Mouse (Mus musculus): ENCODE data around the gene Dlg4. TPM values are rescaled to one million over a fixed set of nuclear protein-coding genes. Genes with fewer than 3 reads are reported as not detected.

The Dlg4 gene
- total and polyA plus RNA-seq, 3 experiments, result 1.1 to 14.0 (median 12.1) TPM

GRCm38 (mm10) chr11:70000396-70000898 is 16.3 kb upstream of the Dlg4 start, which contains the start of gene Dvl2:
Gene Dvl2, plus strand, starts transcription at chr11:70000595.
- Histone ChIP-seq H3K4me1 (ENCODE audit: insufficient read depth, low read depth, low read length) (peaks cover 72% of the 10 kb centered on the region), H3K4me3 (ENCODE audit: low read depth, low read length) (peak within 1 kb of the TSS; percentile 91), H3K9me3 (replicated peaks) (no peaks in the 10 kb centered on the region), H3K27me3 (ENCODE audit: insufficient read depth, low read length) (no peaks in the 10 kb centered on the region), H3K36me3 (replicated peaks) (peaks cover 67% of the 10 kb centered on the region)
- peak; percentile 38; the same call in 1 of the 2 replicates for TF ChIP-seq GATA2 (IDR thresholded peaks at IDR 0.05; ENCODE audit: borderline replicate concordance, low read depth, low read length)
- no peak for TF ChIP-seq TAL1 (conservative IDR thresholded peaks at IDR 0.05; ENCODE audit: low read depth, low read length)
- peak; percentile 83 for DNase-seq (ENCODE audit: low spot score)
- peak; percentile 29 for ATAC-seq (ENCODE audit: extremely low read depth, insufficient number of reproducible peaks, low FRiP score, poor library complexity, severe bottlenecking)

GRCm38 (mm10) chr11:70001159-70001558 is 15.6 kb upstream of the Dlg4 start:
- no peak for DNase-seq (ENCODE audit: low spot score)
- H3K4me3 ChIP-seq (ENCODE audit: low read depth, low read length), result peak overlapping the region; percentile 91
- H3K4me1 ChIP-seq (ENCODE audit: insufficient read depth, low read depth, low read length), result peaks cover 76% of the 10 kb centered on the region
- no peaks in the 10 kb centered on the region for H3K9me3 ChIP-seq (replicated peaks)
- H3K36me3 ChIP-seq (replicated peaks), result peaks cover 74% of the 10 kb centered on the region
- no peak for TF ChIP-seq TAL1 (conservative IDR thresholded peaks at IDR 0.05; ENCODE audit: low read depth, low read length)
- no peak for TF ChIP-seq GATA2 (IDR thresholded peaks at IDR 0.05; ENCODE audit: borderline replicate concordance, low read depth, low read length)
- TF ChIP-seq CTCF (IDR thresholded peaks at IDR 0.05; ENCODE audit: low read depth, low read length), result no peak
- no peak for TF ChIP-seq GATA1 (IDR thresholded peaks at IDR 0.05; ENCODE audit: borderline replicate concordance, low read length)
- TF ChIP-seq POLR2AphosphoS5 (IDR thresholded peaks at IDR 0.05; ENCODE audit: insufficient replicate concordance, low read depth, low read length), result no peak
- no peak for ATAC-seq (ENCODE audit: extremely low read depth, insufficient number of reproducible peaks, low FRiP score, poor library complexity, severe bottlenecking)
- H3K27me3 ChIP-seq (ENCODE audit: insufficient read depth, low read length), result no peaks in the 10 kb centered on the region

- Histone ChIP-seq H3K9me3 (replicated peaks) (no peaks in the 10 kb centered on the region), H3K4me1 (ENCODE audit: insufficient read depth, low read depth, low read length) (peaks cover 76% of the 10 kb centered on the region), H3K36me3 (replicated peaks) (peaks cover 82% of the 10 kb centered on the region), H3K4me3 (ENCODE audit: low read depth, low read length) (peak overlapping the region; percentile 5; the same call in 1 of the 2 replicates), H3K27me3 (ENCODE audit: insufficient read depth, low read length) (no peaks in the 10 kb centered on the region)
- TF ChIP-seq GATA2 (IDR thresholded peaks at IDR 0.05; ENCODE audit: borderline replicate concordance, low read depth, low read length) (no peak), CTCF (IDR thresholded peaks at IDR 0.05; ENCODE audit: low read depth, low read length) (peak; percentile 68)
- no peak for DNase-seq (ENCODE audit: low spot score)
- no peak for ATAC-seq (ENCODE audit: extremely low read depth, insufficient number of reproducible peaks, low FRiP score, poor library complexity, severe bottlenecking)
Observed at GRCm38 (mm10) chr11:70001865-70002264, 14.9 kb upstream of the Dlg4 start.

GRCm38 (mm10) chr11:70002471-70002870 is 14.3 kb upstream of the Dlg4 start:
- Histone ChIP-seq H3K4me3 (ENCODE audit: low read depth, low read length) (peak overlapping the region; percentile 1; the same call in 1 of the 2 replicates), H3K36me3 (replicated peaks) (peaks cover 86% of the 10 kb centered on the region), H3K4me1 (ENCODE audit: insufficient read depth, low read depth, low read length) (peaks cover 75% of the 10 kb centered on the region), H3K9me3 (replicated peaks) (no peaks in the 10 kb centered on the region), H3K27me3 (ENCODE audit: insufficient read depth, low read length) (no peaks in the 10 kb centered on the region)
- TF ChIP-seq CTCF (IDR thresholded peaks at IDR 0.05; ENCODE audit: low read depth, low read length) (no peak), GATA1 (IDR thresholded peaks at IDR 0.05; ENCODE audit: borderline replicate concordance, low read length) (no peak), GATA2 (IDR thresholded peaks at IDR 0.05; ENCODE audit: borderline replicate concordance, low read depth, low read length) (no peak), TAL1 (conservative IDR thresholded peaks at IDR 0.05; ENCODE audit: low read depth, low read length) (no peak), POLR2AphosphoS5 (IDR thresholded peaks at IDR 0.05; ENCODE audit: insufficient replicate concordance, low read depth, low read length) (no peak)
- ATAC-seq (ENCODE audit: extremely low read depth, insufficient number of reproducible peaks, low FRiP score, poor library complexity, severe bottlenecking), result no peak
- DNase-seq (ENCODE audit: low spot score), result no peak

GRCm38 (mm10) chr11:70005521-70005920 is 11.2 kb upstream of the Dlg4 start:
- no peaks in the 10 kb centered on the region for H3K9me3 ChIP-seq (replicated peaks)
- H3K36me3 ChIP-seq (replicated peaks), result peaks cover 86% of the 10 kb centered on the region
- ATAC-seq (ENCODE audit: extremely low read depth, insufficient number of reproducible peaks, low FRiP score, poor library complexity, severe bottlenecking) (no peak), DNase-seq (ENCODE audit: low spot score) (no peak)
- H3K4me3 ChIP-seq (ENCODE audit: low read depth, low read length), result no peak overlapping the region
- no peaks in the 10 kb centered on the region for H3K27me3 ChIP-seq (ENCODE audit: insufficient read depth, low read length)
- no peak for TF ChIP-seq TAL1 (conservative IDR thresholded peaks at IDR 0.05; ENCODE audit: low read depth, low read length)
- TF ChIP-seq GATA1 (IDR thresholded peaks at IDR 0.05; ENCODE audit: borderline replicate concordance, low read length), result no peak
- H3K4me1 ChIP-seq (ENCODE audit: insufficient read depth, low read depth, low read length), result peaks cover 48% of the 10 kb centered on the region

GRCm38 (mm10) chr11:70010033-70010432 is 6.7 kb upstream of the Dlg4 start:
- Histone ChIP-seq H3K27me3 (ENCODE audit: insufficient read depth, low read length) (no peaks in the 10 kb centered on the region), H3K9me3 (replicated peaks) (no peaks in the 10 kb centered on the region), H3K4me1 (ENCODE audit: insufficient read depth, low read depth, low read length) (peaks cover 27% of the 10 kb centered on the region), H3K36me3 (replicated peaks) (peaks cover 95% of the 10 kb centered on the region), H3K4me3 (ENCODE audit: low read depth, low read length) (no peak overlapping the region)
- TF ChIP-seq GATA2 (IDR thresholded peaks at IDR 0.05; ENCODE audit: borderline replicate concordance, low read depth, low read length), result no peak
- no peak for TF ChIP-seq TAL1 (conservative IDR thresholded peaks at IDR 0.05; ENCODE audit: low read depth, low read length)
- no peak for TF ChIP-seq POLR2AphosphoS5 (IDR thresholded peaks at IDR 0.05; ENCODE audit: insufficient replicate concordance, low read depth, low read length)
- TF ChIP-seq CTCF (IDR thresholded peaks at IDR 0.05; ENCODE audit: low read depth, low read length), result no peak
- no peak for TF ChIP-seq GATA1 (IDR thresholded peaks at IDR 0.05; ENCODE audit: borderline replicate concordance, low read length)
- no peak for DNase-seq (ENCODE audit: low spot score)
- ATAC-seq (ENCODE audit: extremely low read depth, insufficient number of reproducible peaks, low FRiP score, poor library complexity, severe bottlenecking), result no peak

GRCm38 (mm10) chr11:70010548-70010947 is 6.2 kb upstream of the Dlg4 start:
- ATAC-seq (ENCODE audit: extremely low read depth, insufficient number of reproducible peaks, low FRiP score, poor library complexity, severe bottlenecking) (no peak), DNase-seq (ENCODE audit: low spot score) (no peak)
- TF ChIP-seq GATA2 (IDR thresholded peaks at IDR 0.05; ENCODE audit: borderline replicate concordance, low read depth, low read length), result no peak
- no peak for TF ChIP-seq CTCF (IDR thresholded peaks at IDR 0.05; ENCODE audit: low read depth, low read length)
- no peak for TF ChIP-seq POLR2AphosphoS5 (IDR thresholded peaks at IDR 0.05; ENCODE audit: insufficient replicate concordance, low read depth, low read length)
- no peak for TF ChIP-seq TAL1 (conservative IDR thresholded peaks at IDR 0.05; ENCODE audit: low read depth, low read length)
- TF ChIP-seq GATA1 (IDR thresholded peaks at IDR 0.05; ENCODE audit: borderline replicate concordance, low read length), result no peak
- Histone ChIP-seq H3K36me3 (replicated peaks) (peaks cover 90% of the 10 kb centered on the region), H3K27me3 (ENCODE audit: insufficient read depth, low read length) (no peaks in the 10 kb centered on the region), H3K4me1 (ENCODE audit: insufficient read depth, low read depth, low read length) (peaks cover 28% of the 10 kb centered on the region), H3K9me3 (replicated peaks) (no peaks in the 10 kb centered on the region), H3K4me3 (ENCODE audit: low read depth, low read length) (no peak overlapping the region)

All from G1E (cell line).